Mouse (Mus musculus): ENCODE data around the gene Hoxd10. TPM values are rescaled to one million over a fixed set of nuclear protein-coding genes. Genes with fewer than 3 reads are reported as not detected.

The Hoxd10 gene
- polyA plus RNA-seq, 1 experiment from 2014 or later: not detected

DNA sequence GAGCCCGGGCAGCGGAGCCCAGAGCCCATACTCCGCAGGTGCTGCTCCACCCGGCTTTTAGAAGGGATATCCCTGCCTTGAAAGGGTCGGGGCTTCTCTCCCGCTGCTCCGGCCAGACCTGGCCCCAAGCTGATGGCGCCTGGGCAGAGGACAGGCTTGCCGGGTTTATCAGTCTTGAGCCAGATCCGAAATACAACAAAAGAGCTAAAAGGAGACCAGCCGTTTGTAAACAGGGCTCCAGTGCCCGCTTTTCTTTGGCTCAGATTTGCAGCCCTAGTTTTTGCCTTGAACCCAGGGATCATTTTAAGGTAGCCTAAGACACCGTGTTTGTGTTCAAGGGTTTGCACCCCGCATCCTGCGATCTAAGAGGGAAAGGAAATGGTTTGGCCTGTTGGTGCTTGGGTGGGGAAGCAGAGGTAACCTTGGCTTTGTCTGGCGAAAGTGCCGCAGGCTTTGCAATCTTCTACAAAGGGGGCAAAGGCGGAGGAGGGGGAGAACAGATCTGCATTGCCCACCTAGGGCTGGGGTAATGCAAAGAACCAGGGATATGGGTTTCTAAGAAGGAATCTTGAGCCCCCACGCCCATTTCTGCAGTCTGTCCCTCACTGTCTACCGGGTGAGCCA, 1.2 kb downstream of the Hoxd10 start:
- Histone ChIP-seq H3K4me2 (no peak overlapping the region), H3K4me1 (replicated peaks) (peaks cover 5% of the 10 kb centered on the region), H3K9ac (no peak overlapping the region), H3K4me3 (replicated peaks) (no peak overlapping the region), H3K27me3 (peaks cover 100% of the 10 kb centered on the region), H3K27ac (replicated peaks) (no peak overlapping the region), H3K9me3 (replicated peaks) (no peaks in the 10 kb centered on the region), H3K36me3 (replicated peaks) (no peaks in the 10 kb centered on the region)
- 2% methylated on average over 20 of the region's 20 CpGs for WGBS (ENCODE audit: insufficient replicate concordance)
- ATAC-seq (ENCODE audit: insufficient read depth): no peak

DNA sequence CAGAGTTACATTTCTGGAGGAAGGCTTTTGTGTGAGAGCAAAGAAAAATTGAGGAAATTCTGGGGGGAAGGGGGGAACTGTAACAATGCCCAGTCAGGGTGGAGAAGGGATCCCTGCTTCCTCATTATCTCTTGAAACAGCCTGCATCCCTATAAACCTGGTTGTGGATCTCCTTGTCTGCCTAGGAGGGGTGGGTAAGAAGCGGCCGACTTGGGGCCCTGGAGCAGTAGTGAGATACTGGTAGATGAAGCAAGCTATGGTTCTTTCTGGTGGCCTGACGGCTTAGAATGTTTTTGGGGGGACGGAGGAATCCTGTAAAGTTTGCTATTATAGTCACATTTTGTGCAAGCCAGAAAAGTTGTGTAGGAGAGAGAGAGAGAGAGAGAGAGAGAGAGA, 1.7 kb downstream of the Hoxd10 start:
- H3K4me2 ChIP-seq: no peak overlapping the region
- H3K27ac ChIP-seq (replicated peaks): no peak overlapping the region
- peaks cover 6% of the 10 kb centered on the region for H3K4me1 ChIP-seq (replicated peaks)
- H3K9me3 ChIP-seq (replicated peaks): no peaks in the 10 kb centered on the region
- WGBS (ENCODE audit: insufficient replicate concordance): 17% methylated on average over 4 of the region's 4 CpGs
- no peaks in the 10 kb centered on the region for H3K36me3 ChIP-seq (replicated peaks)
- peaks cover 100% of the 10 kb centered on the region for H3K27me3 ChIP-seq
- H3K4me3 ChIP-seq (replicated peaks): no peak overlapping the region
- ATAC-seq (ENCODE audit: insufficient read depth): no peak
- H3K9ac ChIP-seq: no peak overlapping the region

DNA sequence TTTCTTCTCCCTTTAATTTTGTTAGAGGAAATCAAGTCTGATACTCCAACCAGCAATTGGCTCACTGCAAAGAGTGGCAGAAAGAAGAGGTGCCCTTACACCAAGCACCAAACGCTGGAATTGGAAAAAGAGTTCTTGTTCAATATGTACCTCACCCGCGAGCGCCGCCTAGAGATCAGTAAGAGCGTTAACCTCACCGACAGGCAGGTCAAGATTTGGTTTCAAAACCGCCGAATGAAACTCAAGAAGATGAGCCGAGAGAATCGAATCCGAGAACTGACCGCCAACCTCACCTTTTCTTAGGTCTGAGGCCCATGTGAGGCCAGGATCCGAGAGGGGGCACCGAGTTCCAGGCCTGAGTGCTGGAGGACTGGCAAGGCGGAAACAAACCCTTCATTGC, 2.3 kb downstream of the Hoxd10 start:
- H3K4me2 ChIP-seq: no peak overlapping the region
- H3K9me3 ChIP-seq (replicated peaks): no peaks in the 10 kb centered on the region
- no peak overlapping the region for H3K27ac ChIP-seq (replicated peaks)
- H3K4me3 ChIP-seq (replicated peaks): no peak overlapping the region
- ATAC-seq (ENCODE audit: insufficient read depth): no peak
- H3K36me3 ChIP-seq (replicated peaks): no peaks in the 10 kb centered on the region
- H3K4me1 ChIP-seq (replicated peaks): peaks cover 6% of the 10 kb centered on the region
- peaks cover 100% of the 10 kb centered on the region for H3K27me3 ChIP-seq
- no peak overlapping the region for H3K9ac ChIP-seq
- 3% methylated on average over 16 of the region's 16 CpGs for WGBS (ENCODE audit: insufficient replicate concordance)

DNA sequence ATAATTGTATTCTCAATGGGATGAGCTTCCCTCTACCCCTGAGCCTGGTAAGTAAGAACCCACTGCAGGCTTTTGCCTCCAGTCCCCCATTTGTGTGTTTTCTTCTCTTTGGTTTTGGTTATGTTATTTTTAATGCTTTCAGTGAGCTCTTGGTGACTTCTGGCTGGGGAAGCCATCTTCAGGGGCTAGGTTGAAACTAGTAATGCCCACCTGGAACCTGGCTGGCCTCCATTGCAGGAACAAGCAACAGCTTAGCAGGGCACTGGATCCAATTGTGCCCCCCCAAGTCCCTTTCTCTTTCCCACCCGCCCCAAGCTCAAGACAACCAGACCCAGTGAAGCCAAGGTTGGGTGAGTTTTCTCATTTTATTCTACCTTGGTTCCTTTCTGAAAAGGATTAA, 3.7 kb downstream of the Hoxd10 start:
- Histone ChIP-seq H3K27me3 (peaks cover 100% of the 10 kb centered on the region), H3K4me3 (replicated peaks) (no peak overlapping the region), H3K4me2 (no peak overlapping the region), H3K36me3 (replicated peaks) (no peaks in the 10 kb centered on the region), H3K4me1 (replicated peaks) (peaks cover 6% of the 10 kb centered on the region), H3K9me3 (replicated peaks) (no peaks in the 10 kb centered on the region), H3K27ac (replicated peaks) (no peak overlapping the region), H3K9ac (no peak overlapping the region)
- no peak for ATAC-seq (ENCODE audit: insufficient read depth)
- 5% methylated on average over 1 of the region's 1 CpGs for WGBS (ENCODE audit: insufficient replicate concordance)

DNA sequence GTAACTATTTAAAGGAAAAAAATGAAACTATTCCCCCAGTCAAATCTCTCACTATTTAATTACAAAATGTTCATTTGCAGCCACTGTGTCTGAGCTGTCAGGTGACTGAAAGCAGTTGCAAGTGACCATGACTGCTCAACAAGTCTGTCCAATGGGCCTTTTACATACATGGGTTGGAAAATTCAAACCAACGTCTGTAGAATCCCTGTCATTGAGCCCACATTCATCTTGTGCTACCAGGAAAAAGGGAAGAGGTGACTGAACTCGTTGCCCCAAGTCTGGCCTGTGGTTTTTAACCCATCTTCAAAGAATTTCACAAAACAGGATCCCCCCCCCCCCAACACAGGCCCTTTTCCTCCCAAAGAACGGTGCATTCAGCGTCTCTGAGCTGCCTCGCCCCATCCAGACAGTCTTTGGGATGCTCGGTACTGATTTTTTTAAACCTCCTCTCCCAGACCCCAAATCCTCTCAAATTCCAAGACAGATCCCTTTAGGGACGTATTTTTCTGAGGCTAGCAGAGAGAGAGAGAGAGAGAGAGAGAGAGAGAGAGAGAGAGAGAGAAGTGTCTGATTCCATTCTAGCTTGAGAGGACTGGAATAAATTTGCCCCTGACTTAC, 4.2 kb downstream of the Hoxd10 start:
- H3K9ac ChIP-seq: no peak overlapping the region
- ATAC-seq (ENCODE audit: insufficient read depth): no peak
- H3K36me3 ChIP-seq (replicated peaks): no peaks in the 10 kb centered on the region
- H3K27me3 ChIP-seq: peaks cover 100% of the 10 kb centered on the region
- no peak overlapping the region for H3K4me3 ChIP-seq (replicated peaks)
- no peaks in the 10 kb centered on the region for H3K9me3 ChIP-seq (replicated peaks)
- H3K27ac ChIP-seq (replicated peaks): no peak overlapping the region
- H3K4me2 ChIP-seq: no peak overlapping the region
- H3K4me1 ChIP-seq (replicated peaks): peaks cover 6% of the 10 kb centered on the region
- WGBS (ENCODE audit: insufficient replicate concordance): 5% methylated on average over 7 of the region's 7 CpGs

DNA sequence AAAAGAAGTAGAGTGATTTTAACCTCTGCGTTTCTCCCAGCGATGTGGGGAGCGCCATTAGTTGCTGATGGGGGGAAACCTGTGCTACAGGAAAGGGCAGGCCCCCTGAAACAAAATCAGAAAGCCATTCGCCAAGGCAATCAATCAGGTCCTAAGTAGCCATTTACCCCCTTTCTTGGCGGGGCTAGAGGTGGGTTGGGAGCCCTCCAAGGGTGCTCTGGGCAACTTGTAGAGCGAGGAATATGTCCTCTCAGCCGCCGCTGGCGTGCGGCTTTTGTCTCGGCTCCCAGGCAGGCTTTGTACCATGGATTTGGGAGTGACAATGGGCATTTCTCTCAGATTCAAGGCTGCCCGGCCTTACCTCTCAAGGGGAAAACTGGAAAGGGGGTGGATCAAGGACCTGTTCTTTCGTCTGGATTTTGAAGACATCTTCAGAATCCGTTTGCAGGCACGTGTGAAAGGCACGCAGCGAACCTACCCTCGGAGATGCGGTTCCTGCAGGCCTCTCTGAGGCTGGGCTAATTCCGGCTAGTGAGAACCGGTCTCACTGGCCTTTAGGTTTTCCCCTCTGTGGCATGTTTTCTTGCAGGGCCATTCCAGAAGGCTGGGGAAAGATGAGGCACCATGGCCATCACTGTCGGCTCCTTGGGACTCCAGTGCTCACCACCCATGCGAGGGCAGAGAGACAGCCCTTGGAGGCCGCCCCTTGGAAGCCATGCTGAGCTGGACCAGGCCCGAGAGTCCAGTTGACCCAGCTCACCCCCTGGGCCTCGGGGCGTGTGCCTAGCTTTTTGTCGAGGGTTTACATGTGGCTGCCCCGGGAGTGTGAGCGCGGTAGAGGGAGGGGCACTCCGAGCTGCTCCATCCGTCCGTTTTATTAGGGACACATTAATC, 5.0 kb downstream of the Hoxd10 start:
- Histone ChIP-seq H3K4me1 (replicated peaks) (peaks cover 6% of the 10 kb centered on the region), H3K27me3 (peaks cover 100% of the 10 kb centered on the region), H3K4me3 (replicated peaks) (no peak overlapping the region), H3K9ac (no peak overlapping the region), H3K27ac (replicated peaks) (no peak overlapping the region), H3K36me3 (replicated peaks) (no peaks in the 10 kb centered on the region), H3K9me3 (replicated peaks) (no peaks in the 10 kb centered on the region), H3K4me2 (no peak overlapping the region)
- WGBS (ENCODE audit: insufficient replicate concordance): 4% methylated on average over 34 of the region's 34 CpGs
- ATAC-seq (ENCODE audit: insufficient read depth): no peak

DNA sequence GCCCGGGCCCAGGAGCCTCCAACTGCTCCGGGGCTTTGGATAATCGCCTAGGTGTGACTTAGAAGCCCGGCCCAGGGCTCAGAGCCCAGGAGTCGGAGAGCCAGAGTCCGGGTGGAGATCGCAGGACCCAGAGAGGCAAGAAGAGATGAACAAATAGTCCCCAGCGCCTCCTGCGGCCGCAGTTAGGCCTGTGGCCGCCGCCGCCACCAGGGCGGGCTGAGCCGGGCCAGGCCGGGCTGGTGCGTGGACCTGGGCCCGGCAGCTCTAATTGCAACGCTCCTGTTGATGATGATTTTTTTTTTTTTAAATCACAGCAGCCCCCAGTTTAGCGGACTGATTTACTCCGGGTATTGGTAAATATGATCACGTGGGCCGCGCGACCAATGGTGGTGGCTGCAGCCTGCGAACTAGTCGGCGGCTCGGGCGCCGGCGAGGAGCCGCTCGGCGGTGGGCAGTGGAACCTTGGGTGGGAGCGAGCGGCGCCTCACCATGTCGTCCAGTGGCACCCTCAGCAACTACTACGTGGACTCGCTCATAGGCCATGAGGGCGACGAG, 5.9 kb downstream of the Hoxd10 start, which contains the start of gene Hoxd9:
TSS of gene Hoxd9 (plus strand) at position 161 of the 555 bp plus-strand sequence.
- H3K4me2 ChIP-seq: peak within 1 kb of the TSS; percentile 55
- H3K9me3 ChIP-seq (replicated peaks): no peaks in the 10 kb centered on the region
- no peaks in the 10 kb centered on the region for H3K36me3 ChIP-seq (replicated peaks)
- no peak for ATAC-seq (ENCODE audit: insufficient read depth)
- H3K27me3 ChIP-seq: peaks cover 100% of the 10 kb centered on the region
- H3K4me1 ChIP-seq (replicated peaks): peaks cover 6% of the 10 kb centered on the region
- H3K4me3 ChIP-seq (replicated peaks): peak within 1 kb of the TSS; percentile 30
- H3K27ac ChIP-seq (replicated peaks): no peak within 1 kb of the TSS
- H3K9ac ChIP-seq: no peak within 1 kb of the TSS
- under 1% methylated on average over 43 of the region's 43 CpGs for WGBS (ENCODE audit: insufficient replicate concordance)

DNA sequence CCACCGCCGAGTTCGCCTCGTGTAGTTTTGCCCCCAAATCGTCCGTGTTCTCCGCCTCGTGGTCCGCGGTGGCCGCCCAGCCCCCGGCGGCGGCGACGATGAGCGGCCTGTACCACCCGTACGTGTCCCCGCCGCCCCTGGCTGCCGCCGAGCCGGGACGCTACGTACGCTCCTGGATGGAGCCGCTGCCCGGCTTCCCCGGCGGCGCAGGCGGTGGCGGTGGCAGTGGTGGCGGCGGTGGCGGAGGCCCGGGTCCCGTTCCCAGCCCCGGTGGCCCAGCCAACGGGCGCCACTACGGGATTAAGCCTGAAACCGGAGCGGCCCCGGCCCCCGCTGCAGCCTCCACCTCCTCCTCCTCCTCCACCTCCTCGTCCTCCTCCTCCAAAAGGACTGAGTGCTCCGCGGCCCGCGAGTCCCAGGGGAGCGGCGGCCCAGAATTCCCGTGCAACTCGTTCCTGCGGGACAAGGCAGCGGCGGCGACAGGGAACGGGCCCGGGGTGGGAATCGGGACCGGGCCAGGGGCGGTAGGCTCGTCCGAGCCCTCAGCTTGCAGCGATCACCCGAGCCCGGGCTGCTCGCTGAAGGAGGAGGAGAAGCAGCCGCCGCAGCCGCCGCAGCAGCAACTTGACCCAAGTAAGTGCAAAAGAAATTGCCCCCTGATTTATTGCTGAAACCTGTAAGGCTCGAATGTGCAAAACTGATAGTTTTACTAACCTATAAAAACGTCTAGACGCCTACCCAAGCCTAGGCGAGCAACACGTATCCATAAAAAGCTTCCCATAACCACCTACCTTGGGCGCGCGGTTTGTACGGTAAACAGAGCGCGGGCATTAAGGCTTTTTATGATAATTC, 6.7 kb downstream of the Hoxd10 start:
- Histone ChIP-seq H3K36me3 (replicated peaks) (no peaks in the 10 kb centered on the region), H3K9me3 (replicated peaks) (no peaks in the 10 kb centered on the region), H3K4me1 (replicated peaks) (peaks cover 6% of the 10 kb centered on the region), H3K4me3 (replicated peaks) (peak overlapping the region; percentile 30), H3K9ac (no peak overlapping the region), H3K27ac (replicated peaks) (no peak overlapping the region), H3K27me3 (peaks cover 100% of the 10 kb centered on the region), H3K4me2 (peak overlapping the region; percentile 55)
- WGBS (ENCODE audit: insufficient replicate concordance): 1% methylated on average over 84 of the region's 86 CpGs
- no peak for ATAC-seq (ENCODE audit: insufficient read depth)

DNA sequence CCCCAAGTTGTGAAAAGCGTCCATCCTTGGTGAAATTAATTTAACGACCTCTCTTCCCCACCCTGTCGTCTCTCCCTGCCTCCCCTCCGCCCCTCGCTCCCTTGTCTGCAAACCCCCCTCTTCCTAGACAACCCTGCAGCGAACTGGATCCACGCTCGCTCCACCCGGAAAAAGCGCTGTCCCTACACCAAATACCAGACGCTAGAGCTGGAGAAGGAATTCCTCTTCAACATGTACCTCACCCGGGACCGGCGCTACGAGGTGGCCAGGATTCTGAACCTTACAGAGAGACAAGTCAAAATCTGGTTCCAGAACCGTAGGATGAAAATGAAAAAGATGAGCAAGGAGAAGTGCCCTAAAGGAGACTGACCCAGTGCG, 7.3 kb downstream of the Hoxd10 start:
- Histone ChIP-seq H3K9ac (no peak overlapping the region), H3K27ac (replicated peaks) (no peak overlapping the region), H3K9me3 (replicated peaks) (no peaks in the 10 kb centered on the region), H3K27me3 (peaks cover 100% of the 10 kb centered on the region), H3K4me2 (no peak overlapping the region), H3K4me1 (replicated peaks) (peaks cover 6% of the 10 kb centered on the region), H3K36me3 (replicated peaks) (no peaks in the 10 kb centered on the region), H3K4me3 (replicated peaks) (no peak overlapping the region)
- 4% methylated on average over 17 of the region's 17 CpGs for WGBS (ENCODE audit: insufficient replicate concordance)
- ATAC-seq (ENCODE audit: insufficient read depth): no peak

DNA sequence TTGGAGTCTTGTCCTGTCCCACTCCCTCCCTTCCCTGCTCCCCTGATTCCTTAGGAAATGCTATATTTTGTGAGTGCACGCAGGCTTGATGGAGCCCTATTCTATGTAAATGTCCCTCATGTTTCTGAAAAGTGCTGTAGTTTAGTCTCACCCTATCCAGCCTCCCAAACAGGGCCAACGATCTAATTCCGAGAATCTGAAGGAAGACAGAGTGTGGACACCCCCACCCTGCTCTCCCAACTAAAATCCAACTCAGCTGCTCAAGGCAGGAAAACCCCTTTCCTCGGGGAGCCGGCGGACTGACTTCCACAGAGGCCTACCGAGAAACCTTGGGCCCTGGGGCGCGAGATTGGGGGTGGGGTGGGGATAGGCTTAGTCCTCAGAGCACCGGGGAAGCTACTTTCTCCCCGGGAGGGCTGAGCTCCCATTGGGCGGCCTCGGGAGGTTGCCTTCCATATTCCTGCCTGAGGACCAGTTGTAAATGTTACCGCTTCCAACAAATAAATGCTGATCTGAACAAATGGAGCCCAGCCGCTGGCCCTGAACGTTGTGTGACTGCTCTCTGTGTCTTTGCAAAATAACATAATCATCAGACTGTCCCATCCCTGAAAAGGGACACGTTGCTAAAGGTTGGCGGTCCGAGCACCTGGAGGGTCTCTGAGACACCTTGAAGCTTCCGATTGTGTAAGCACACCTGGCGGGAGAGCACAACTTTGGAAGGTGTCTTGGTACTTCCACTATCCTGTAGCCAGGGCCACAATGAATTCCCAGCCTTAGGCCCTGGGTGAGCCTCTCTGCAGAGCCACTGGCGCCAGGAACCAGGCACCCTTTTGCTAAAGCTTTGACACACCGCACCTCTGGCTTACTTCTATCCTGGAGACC, 8.2 kb downstream of the Hoxd10 start:
- 11% methylated on average over 23 of the region's 23 CpGs for WGBS (ENCODE audit: insufficient replicate concordance)
- ATAC-seq (ENCODE audit: insufficient read depth): no peak
- Histone ChIP-seq H3K4me2 (no peak overlapping the region), H3K27me3 (peaks cover 100% of the 10 kb centered on the region), H3K4me1 (replicated peaks) (peaks cover 11% of the 10 kb centered on the region), H3K4me3 (replicated peaks) (no peak overlapping the region), H3K9ac (no peak overlapping the region), H3K27ac (replicated peaks) (no peak overlapping the region), H3K9me3 (replicated peaks) (no peaks in the 10 kb centered on the region), H3K36me3 (replicated peaks) (no peaks in the 10 kb centered on the region)
